Mouse (Mus musculus): Measurements from ENCODE around the gene H2-K1.
"Not testable (repeated sequence)": the region's sequence is repeated elsewhere in the genome, so short reads cannot be mapped to it uniquely, and the experiment has no call there.

H2-K1 gene

DNA sequence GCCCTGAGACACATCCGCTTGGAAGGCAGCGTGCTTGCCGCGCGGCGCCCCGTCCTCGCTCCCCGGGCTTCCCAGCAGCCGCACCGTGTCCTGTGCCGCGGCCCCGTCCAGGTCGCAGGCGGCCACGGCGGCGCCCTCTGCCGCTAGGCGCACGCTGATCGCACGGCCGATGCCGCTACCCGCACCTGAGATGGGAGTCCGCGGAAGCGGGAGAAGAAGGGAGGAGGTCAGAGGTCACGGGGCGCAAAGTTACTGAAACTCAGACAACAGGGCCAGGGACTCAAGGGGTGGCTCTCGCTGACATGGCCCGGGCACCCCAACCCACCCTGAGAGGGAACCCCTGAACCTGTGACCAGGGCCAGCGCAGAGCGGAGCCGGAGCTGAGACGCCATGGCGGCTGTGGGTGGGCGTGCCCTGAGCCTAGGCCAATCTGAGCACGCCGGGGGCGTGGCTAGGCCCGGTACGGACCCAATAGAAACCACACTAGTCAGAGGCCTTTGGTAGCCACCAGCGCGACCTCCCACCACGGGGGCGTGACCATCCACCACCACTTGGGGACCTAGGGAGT is 27.6 kb upstream of the H2-K1 start, which contains the start of gene H2-Ke6:
H2-Ke6 (minus strand) TSS at position 405 of the 568 bp plus-strand sequence.
- in situ Hi-C loops (cut with MboI, MseI), result no loop called here

DNA sequence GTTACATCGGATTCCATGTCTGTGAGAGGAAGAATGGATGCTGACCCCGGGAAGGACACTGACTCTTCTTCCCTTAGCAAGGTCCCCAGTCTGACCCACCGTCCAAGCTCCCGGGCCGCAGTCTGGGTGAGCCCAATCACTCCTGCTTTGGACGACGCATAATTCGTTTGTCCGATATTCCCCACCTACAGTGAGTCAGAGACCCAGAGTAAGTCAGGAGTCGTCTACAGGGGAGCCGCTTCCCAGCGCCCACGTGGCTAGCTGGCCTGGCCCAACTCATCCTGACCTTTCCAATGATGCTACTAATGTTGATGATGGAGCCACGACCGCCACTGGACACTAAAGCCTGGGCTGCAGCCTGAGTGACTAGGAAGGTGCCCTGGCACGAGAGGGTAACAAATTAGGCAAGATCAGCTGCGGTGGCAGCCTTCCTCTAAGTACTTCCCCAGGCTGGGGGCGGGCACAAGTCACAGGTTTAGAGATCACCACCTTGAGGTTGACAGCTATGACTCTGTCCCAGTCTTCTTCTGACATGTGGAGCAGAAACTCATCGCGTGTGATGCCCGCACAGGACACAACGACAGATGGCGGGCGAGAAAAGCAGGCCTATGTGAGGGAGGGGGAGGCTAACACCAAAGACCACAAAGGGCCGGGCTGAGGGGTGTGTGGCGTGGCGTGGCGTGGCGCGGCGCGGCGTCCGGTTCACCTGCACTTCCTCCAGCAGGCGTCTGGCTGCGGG is 26.9 kb upstream of the H2-K1 start:
- in situ Hi-C loops (cut with MboI, MseI), result no loop called here

GRCm38 (mm10) chr17:34026221-34026620 is 26.1 kb upstream of the H2-K1 start:
- in situ Hi-C loops (cut with MboI, MseI), result no loop called here

GRCm38 (mm10) chr17:34025756-34026151 is 25.6 kb upstream of the H2-K1 start:
- in situ Hi-C loops (cut with MboI, MseI), result no loop called here

- in situ Hi-C loops (cut with MboI, MseI), result no loop called here
These were observed 25.0 kb upstream of the H2-K1 start for GRCm38 (mm10) chr17:34024861-34025755.

- in situ Hi-C loops (cut with MboI, MseI), result no loop called here
These were observed 24.2 kb upstream of the H2-K1 start, which contains the start of gene Ring1 for GRCm38 (mm10) chr17:34024317-34024821. TSS of gene Ring1 (minus strand) at chr17:34024680.

DNA sequence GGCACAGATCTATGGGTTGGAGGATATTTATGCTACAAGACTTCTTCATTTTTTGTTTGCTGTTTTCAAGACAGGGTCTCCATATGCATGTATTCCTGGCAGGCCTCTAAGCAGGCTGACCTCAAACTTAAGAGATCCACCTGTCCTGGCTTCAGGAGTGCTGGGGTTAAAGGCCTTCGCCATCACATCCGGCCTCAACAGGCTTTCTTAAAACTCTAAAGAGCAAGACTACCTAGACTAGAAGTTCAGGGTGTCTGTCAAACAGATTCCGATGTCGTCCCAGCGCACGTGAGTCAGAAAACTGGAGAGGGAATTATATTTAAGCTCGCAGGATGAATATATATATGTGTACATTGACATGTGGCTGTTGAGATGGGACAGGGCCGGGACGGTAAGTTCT is 23.5 kb upstream of the H2-K1 start:
- in situ Hi-C loops (cut with MboI, MseI), result no loop called here

DNA sequence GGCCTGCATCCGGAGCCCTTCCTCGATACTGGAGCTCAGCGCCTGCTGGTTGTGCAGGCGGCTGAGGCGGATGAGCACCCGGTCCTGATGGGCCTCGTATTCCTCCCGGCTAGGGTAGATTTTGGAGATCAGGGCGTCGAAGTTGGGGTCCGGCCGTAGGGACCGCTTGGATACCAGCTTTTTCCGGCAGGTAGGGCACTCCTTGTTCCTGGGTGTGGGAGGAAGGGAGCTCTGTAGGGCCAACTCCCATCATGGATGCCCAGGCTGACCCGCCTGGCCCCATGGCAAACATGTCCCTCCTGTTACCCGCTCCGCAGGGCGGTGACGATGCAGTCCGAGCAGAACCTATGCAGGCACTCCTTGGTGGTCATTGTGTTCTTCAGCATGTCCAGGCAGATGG is 22.8 kb upstream of the H2-K1 start:
- in situ Hi-C loops (cut with MboI, MseI), result no loop called here

DNA sequence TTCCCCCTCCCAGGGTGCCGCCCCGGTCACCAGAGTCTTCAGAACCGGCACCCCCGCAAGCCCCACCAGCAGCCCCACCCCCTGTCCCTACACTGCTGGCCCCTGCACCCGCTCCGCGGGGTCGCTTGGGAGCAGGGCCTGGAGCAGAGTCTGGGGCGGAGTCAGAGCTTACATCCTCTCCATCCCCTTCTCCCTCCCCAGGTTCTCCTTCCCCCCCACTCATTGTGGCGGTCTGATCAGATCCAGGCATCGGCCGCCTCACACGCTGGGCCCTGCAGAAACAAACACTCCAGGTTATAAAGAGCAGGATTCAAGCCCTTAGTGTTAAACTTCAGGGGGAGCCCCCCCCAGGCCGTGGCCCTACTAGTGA is 22.3 kb upstream of the H2-K1 start:
- in situ Hi-C loops (cut with MboI, MseI), result no loop called here

DNA sequence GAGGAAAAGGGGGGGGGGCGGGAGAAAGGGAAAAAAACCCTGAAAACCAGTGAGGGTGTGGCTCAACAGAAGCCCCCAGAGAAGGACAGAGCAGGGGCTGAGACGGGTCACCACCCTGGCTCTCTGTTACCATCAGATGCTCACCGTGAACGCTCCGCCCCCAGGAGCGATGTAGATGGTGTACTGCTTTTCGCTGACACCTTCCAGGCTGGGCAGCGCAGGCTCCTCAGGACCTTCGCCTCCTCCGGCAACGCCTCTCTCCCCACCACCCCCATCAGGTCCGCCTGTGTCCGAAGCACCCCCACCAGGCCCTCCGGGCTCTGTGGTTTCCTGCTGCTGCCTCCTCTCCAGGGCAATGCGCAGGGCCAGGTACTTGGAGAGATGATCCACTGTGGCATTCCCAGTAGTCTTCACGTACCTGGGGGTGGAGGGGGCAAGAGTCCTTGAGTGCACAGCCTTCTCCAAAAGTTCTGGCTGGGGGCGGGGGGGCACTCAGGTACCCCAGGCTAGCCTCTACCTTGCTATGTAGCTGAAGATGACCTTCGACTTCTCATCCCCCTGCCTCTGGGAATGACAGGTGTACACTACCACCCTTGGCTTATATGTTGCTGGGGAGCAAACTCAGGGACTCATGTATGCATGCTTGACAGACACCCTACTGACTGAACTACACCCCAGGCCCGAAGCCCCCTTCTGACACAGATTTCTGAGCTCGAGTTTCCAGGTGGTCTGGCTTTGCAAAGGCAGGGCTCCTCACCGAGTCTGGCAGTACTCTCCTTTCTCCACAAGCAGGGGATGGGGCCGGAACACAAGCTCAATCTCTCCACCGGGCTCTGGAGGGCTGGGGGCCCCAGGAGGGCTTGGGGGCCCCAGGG is 21.6 kb upstream of the H2-K1 start:
- in situ Hi-C loops (cut with MboI, MseI), result no loop called here

DNA sequence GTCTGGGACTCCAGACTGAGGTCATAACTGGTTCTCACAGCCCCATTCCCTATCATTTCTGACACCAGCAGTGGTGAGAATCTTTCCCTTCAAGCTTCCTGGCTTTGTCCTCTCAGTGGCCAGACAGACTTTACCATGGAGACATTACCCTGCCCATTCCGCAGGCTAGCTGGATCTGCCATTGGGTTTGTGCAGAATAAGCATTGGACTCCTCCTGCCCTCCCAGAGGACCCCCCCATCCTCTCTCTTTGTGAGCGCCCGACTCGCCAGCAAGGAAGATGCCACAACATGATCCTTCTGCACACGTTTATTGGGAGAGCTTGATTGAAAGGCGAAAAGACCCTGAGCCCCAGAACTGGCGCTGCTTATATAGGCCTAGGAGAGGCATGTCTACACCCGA is 13.3 kb upstream of the H2-K1 start:
- in situ Hi-C loops (cut with MboI, MseI), result no loop called here

GRCm38 (mm10) chr17:34010156-34010555 is 10.0 kb upstream of the H2-K1 start:
- in situ Hi-C loops (cut with MboI, MseI), result no loop called here

GRCm38 (mm10) chr17:34006570-34006969 is 6.4 kb upstream of the H2-K1 start:
- in situ Hi-C loops (cut with MboI, MseI), result no loop called here

DNA sequence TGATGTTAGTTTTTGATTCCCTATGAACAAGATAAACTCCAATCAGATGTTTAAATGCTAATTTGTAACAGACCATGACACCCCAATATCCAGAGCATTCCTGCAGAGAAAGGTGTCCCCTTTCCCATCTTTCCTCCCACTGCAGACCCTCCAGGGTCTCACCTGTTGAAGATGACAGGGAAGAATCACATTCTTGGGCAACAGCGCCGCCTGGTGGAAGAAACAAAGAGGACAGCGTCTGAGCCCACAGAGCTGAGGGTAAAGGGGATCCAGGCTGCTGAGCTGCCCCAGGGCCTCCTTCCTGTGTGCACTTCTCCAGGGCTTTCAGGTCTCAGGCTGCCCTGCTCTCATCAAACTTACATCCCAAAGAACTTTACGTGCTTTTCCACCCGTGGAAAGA is 3.3 kb upstream of the H2-K1 start:
- in situ Hi-C loops (cut with MboI, MseI), result no loop called here

- in situ Hi-C loops (cut with MboI, MseI), result not testable (repeated sequence)
These were observed 649 bp upstream of the H2-K1 start for GRCm38 (mm10) chr17:34000796-34001195.

DNA sequence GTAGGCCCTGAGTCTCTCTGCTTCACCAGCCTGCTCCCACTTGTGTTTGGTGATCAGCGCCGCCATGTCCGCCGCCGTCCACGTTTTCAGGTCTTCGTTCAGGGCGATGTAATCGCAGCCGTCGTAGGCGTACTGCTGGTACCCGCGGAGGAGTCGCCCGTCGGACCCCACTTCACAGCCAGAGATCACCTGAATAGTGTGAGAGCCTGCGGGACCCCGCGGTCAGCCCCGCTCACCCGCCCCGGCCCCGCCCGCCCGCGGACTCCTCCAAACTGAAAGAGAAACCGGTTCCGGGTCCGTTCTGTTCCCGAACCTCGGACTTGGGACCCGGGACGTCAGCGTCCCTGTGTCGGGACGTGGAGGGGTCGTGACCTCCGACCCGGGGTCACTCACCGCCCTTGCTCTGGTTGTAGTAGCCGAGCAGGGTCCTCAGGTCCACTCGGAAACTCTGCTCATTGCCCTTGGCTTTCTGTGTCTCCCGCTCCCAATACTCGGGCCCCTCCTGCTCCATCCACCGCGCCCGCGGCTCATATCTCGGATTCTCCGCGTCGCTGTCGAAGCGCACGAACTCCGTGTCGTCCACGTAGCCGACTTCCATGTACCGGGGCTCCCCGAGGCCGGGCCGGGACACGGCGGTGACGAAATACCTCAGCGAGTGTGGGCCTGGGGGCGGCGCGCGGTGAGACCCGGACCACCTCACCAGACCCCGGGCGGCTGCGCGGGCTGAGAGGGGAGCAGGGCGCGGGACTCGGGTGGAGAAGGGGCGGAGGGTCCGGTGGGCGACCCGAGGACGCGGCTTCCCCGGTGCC is 602 bp downstream of the H2-K1 start:
- in situ Hi-C loops (cut with MboI, MseI), result loop anchor here in 1 of 2 experiments (5.0 to 25.0 kb wide), 2 partner anchors 1388 to 1473 kb away; partner anchors contain the start of genes H2-Q10 and H2-Q4

GRCm38 (mm10) chr17:33998697-33999096 is 1.4 kb downstream of the H2-K1 start:
- in situ Hi-C loops (cut with MboI, MseI), result loop anchor here in 1 of 2 experiments (5.0 to 25.0 kb wide), 2 partner anchors 1389 to 1474 kb away; partner anchors contain the start of genes H2-Q10 and H2-Q4

DNA sequence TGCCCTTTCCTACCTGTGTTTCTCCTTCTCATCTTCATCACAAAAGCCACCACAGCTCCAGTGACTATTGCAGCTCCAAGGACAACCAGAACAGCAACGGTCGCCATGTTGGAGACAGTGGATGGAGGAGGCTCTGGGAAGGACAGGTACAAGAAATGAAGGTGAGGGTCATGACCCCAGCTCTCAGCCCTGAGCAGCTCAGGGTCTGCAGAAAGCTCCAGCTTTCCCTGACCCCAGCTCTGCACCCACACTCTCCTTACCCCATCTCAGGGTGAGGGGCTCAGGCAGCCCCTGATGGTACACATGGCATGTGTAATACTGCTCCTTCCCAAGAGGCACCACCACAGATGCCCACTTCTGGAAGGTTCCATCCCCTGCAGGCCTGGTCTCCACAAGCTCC is 3.1 kb downstream of the H2-K1 start:
- in situ Hi-C loops (cut with MboI, MseI), result loop anchor here in 1 of 2 experiments (5.0 to 25.0 kb wide), 2 partner anchors 1390 to 1475 kb away; partner anchors contain the start of genes H2-Q10 and H2-Q4

DNA sequence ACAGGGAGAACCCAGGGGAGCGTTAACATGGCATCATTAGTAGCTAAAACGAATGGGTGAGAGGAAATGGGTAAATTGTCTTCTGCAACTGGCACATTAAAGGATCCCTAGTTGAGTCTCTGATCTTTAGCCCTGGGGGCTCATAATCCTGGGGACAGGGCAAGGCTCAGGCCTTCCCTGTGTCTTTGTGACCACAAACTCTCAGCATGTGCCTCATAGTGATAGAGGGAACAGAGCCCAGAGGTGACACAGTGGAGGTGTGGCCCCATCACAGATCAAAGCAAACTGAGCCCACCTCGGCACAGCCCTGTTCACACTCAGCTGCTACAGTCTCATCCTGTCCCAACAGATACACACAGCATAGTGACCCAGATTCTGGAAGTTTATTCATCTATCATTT is 4.5 kb downstream of the H2-K1 start:
- in situ Hi-C loops (cut with MboI, MseI), result loop anchor here in 1 of 2 experiments (5.0 to 25.0 kb wide), 2 partner anchors 1392 to 1477 kb away; partner anchors contain the start of genes H2-Q10 and H2-Q4

GRCm38 (mm10) chr17:33994959-33995358 is 5.2 kb downstream of the H2-K1 start:
- in situ Hi-C loops (cut with MboI, MseI), result loop anchor here in 1 of 2 experiments (5.0 to 25.0 kb wide), 2 partner anchors 1392 to 1477 kb away; partner anchors contain the start of genes H2-Q10 and H2-Q4

All from T-helper 17 cell (primary cell).